Mouse (Mus musculus) CD4-positive, CD25-positive, alpha-beta regulatory T cell, adult 2 months (primary cell): Measurements from ENCODE around the gene Tex13c2.
A peak's percentile ranks its signal among the peaks of the same experiment; 100 is the strongest.

Experiments used
- DNase-seq: peaks from one replicate; pipeline ENCODE4 v3.0.0-alpha.2; 2012; ENCODE audit warnings: low read depth, low spot score

Tex13c2 gene

GRCm38 (mm10) chrX:42489446-42489845 lies at the start of gene Tex13c2:
Gene Tex13c2 (plus strand): TSS chrX:42489691.
- no peak for DNase-seq

GRCm38 (mm10) chrX:42450305-42450704 lies 39.2 kb upstream of the Tex13c2 start:
- DNase-seq, result no peak

GRCm38 (mm10) chrX:42453001-42453400 lies 36.5 kb upstream of the Tex13c2 start:
- no peak for DNase-seq

GRCm38 (mm10) chrX:42454533-42454932 lies 35.0 kb upstream of the Tex13c2 start:
- peak; percentile 0 for DNase-seq

GRCm38 (mm10) chrX:42490336-42490735 lies 845 bp downstream of the Tex13c2 start:
- no peak for DNase-seq

GRCm38 (mm10) chrX:42500538-42500937 lies 11.0 kb downstream of the Tex13c2 start:
- DNase-seq, result peak; percentile 8

- peak; percentile 70 for DNase-seq
Observed at GRCm38 (mm10) chrX:42502291-42503043, 13.0 kb downstream of the Tex13c2 start, which contains the start of gene Sh2d1a. Gene Sh2d1a (plus strand): TSS chrX:42502453.

GRCm38 (mm10) chrX:42511105-42511504 lies 21.6 kb downstream of the Tex13c2 start:
- peak; percentile 50 for DNase-seq

GRCm38 (mm10) chrX:42512567-42512966 lies 23.1 kb downstream of the Tex13c2 start:
- peak; percentile 65 for DNase-seq

- DNase-seq, result no peak
Observed at GRCm38 (mm10) chrX:42522868-42523267, 33.4 kb downstream of the Tex13c2 start.

GRCm38 (mm10) chrX:42530703-42531102 lies 41.2 kb downstream of the Tex13c2 start:
- DNase-seq, result no peak

- DNase-seq, result peak; percentile 5
Observed at GRCm38 (mm10) chrX:42540030-42540755, 50.7 kb downstream of the Tex13c2 start.

GRCm38 (mm10) chrX:42540756-42541053 lies 51.2 kb downstream of the Tex13c2 start:
- peak; percentile 88 for DNase-seq
